Mouse (Mus musculus) heart, embryonic 11.5 days (tissue): ENCODE measurements around the gene Ifna12. TPM values are rescaled to one million over a fixed set of nuclear protein-coding genes. Genes with fewer than 3 reads are reported as not detected.
"Not testable (repeated sequence)": the region's sequence is repeated elsewhere in the genome, so short reads cannot be mapped to it uniquely, and the experiment has no call there.

Experiments
- ATAC-seq: fragments of 200-750 bp; cut with Nextera tagmentation; replicated peaks from 2 replicates; pipeline ENCODE4 v1.8.0; 2017; ENCODE audit warnings: moderate library complexity; ENCODE audit not compliant: insufficient number of reproducible peaks, low FRiP score, low TSS enrichment
- H3K27ac ChIP-seq: fragments of 300-500 bp; sonication (generic); 2 replicates; pipeline ENCODE4 v1.5.1; 2014; ENCODE audit warnings: mild to moderate bottlenecking, low read depth, low read length
- H3K27me3 ChIP-seq: fragments of 300-500 bp; sonication (generic); 2 replicates; pipeline ENCODE4 v1.6.1; 2014; ENCODE audit warnings: mild to moderate bottlenecking, low read length, mixed read lengths; ENCODE audit not compliant: control insufficient read depth, insufficient read depth
- H3K36me3 ChIP-seq: fragments of 300-500 bp; sonication (generic); 2 replicates; pipeline ENCODE4 v1.6.1; 2014; ENCODE audit warnings: mild to moderate bottlenecking, low read length, moderate library complexity, mixed read lengths; ENCODE audit not compliant: control insufficient read depth, insufficient read depth
- H3K4me1 ChIP-seq: fragments of 300-500 bp; sonication (generic); 2 replicates; pipeline ENCODE4 v1.6.1; 2014; ENCODE audit warnings: low read length; ENCODE audit not compliant: control insufficient read depth, insufficient read depth
- H3K4me2 ChIP-seq: fragments of 300-500 bp; sonication (generic); 2 replicates; pipeline ENCODE4 v1.6.1; 2014; ENCODE audit warnings: mild to moderate bottlenecking, moderate library complexity
- H3K4me3 ChIP-seq: fragments of 300-500 bp; sonication (generic); 2 replicates; pipeline ENCODE4 v1.5.1; 2014; ENCODE audit warnings: low read depth, low read length
- H3K9ac ChIP-seq: fragments of 300-500 bp; sonication (generic); 2 replicates; pipeline ENCODE4 v1.6.1; 2014; ENCODE audit warnings: mild to moderate bottlenecking, low read depth, low read length, moderate library complexity
- H3K9me3 ChIP-seq: fragments of 300-500 bp; sonication (generic); replicated peaks from 2 replicates; pipeline ENCODE4 v1.6.1; 2016; ENCODE audit warnings: low read length; ENCODE audit not compliant: control insufficient read depth
- polyA plus RNA-seq: library from polyadenylated mRNA; unstranded; fragments of >200 nt; fragmentation: Nextera tagmentation; extraction: Ambion mirVana; gene quantifications from 2 replicates; pipeline ENCODE4 v1.2.1, GENCODE M21; 2014

Gene Ifna12
- polyA plus RNA-seq, 1 experiment from 2014 or later: not detected

DNA sequence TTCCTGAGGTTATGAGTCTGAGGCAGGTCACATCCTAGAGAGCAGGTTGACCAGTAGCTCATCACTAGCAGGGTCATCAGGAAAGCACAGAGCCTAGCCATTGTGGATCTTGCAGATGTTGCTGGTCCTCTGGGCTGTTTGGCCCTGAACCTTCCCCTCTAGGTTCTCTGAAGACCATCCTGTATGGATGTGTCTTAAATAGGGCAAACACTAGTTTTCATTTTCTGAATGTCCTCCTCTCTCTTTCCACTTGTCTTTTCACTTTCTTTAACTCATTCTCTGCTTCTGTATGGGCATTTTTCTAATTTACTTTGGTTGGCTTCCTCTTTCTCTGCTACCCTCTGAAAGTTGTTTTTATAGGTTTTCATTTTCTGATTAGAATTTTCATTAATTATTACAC, 45.0 kb downstream of the Ifna12 start, which contains the start of gene Ifna15:
Ifna15 (minus strand) TSS at position 101 of the 400 bp plus-strand sequence.
- H3K27me3 ChIP-seq, ATAC-seq, H3K27ac ChIP-seq, H3K4me3 ChIP-seq, H3K4me1 ChIP-seq, H3K36me3 ChIP-seq, H3K4me2 ChIP-seq, H3K9me3 ChIP-seq, H3K9ac ChIP-seq: not testable (repeated sequence)

Other genes with a start within 250 kb of the Ifna12 start
- gene Hacd4, start 164.4 kb downstream of the Ifna12 start, polyA plus RNA-seq: 8.0 and 8.1 TPM in 2 replicates
- not detected in 2 replicates for gene Ifnb1, start 80.6 kb downstream of the Ifna12 start, polyA plus RNA-seq
- not detected in 2 replicates for gene Ifna15, start 45.1 kb downstream of the Ifna12 start, polyA plus RNA-seq
- gene Ifna14, start 31.6 kb downstream of the Ifna12 start, polyA plus RNA-seq: not detected in 2 replicates
- not detected in 2 replicates for gene Ifna9, start 11.0 kb downstream of the Ifna12 start, polyA plus RNA-seq
- gene C87499, start 31.0 kb upstream of the Ifna12 start, polyA plus RNA-seq: not detected in 2 replicates
- not detected in 2 replicates for gene Ifna13, start 41.1 kb upstream of the Ifna12 start, polyA plus RNA-seq
- gene Ifna16, start 73.5 kb upstream of the Ifna12 start, polyA plus RNA-seq: not detected in 2 replicates
- not detected in 2 replicates for gene Ifna2, start 80.5 kb upstream of the Ifna12 start, polyA plus RNA-seq
- not detected in 2 replicates for gene Ifnab, start 88.0 kb upstream of the Ifna12 start, polyA plus RNA-seq
- gene Gm26566, start 118.4 kb upstream of the Ifna12 start, polyA plus RNA-seq: 0.63 and 0.87 TPM in 2 replicates
- gene Klhl9, start 119.1 kb upstream of the Ifna12 start, polyA plus RNA-seq: 99.9 and 113 TPM in 2 replicates
- not detected in 2 replicates for gene Gm13271, start 151.5 kb upstream of the Ifna12 start, polyA plus RNA-seq
- gene Gm13283, start 156.7 kb upstream of the Ifna12 start, polyA plus RNA-seq: 0.39 and 0.56 TPM in 2 replicates
- gene Gm13290, start 170.5 kb upstream of the Ifna12 start, polyA plus RNA-seq: 0.61 TPM in 1 of 2 replicates, not detected in the other
- not detected in 2 replicates for gene Gm13289, start 173.5 kb upstream of the Ifna12 start, polyA plus RNA-seq
- gene Gm13272, start 176.5 kb upstream of the Ifna12 start, polyA plus RNA-seq: not detected in 2 replicates
- gene Ifnz, start 178.8 kb upstream of the Ifna12 start, polyA plus RNA-seq: not detected in 2 replicates
- not detected in 2 replicates for gene Gm13276, start 182.3 kb upstream of the Ifna12 start, polyA plus RNA-seq
- not detected in 2 replicates for gene Gm13277, start 185.3 kb upstream of the Ifna12 start, polyA plus RNA-seq
- not detected in 2 replicates for gene Gm13278, start 188.2 kb upstream of the Ifna12 start, polyA plus RNA-seq
- gene Gm13275, start 191.1 kb upstream of the Ifna12 start, polyA plus RNA-seq: 0.47 TPM in 1 of 2 replicates, not detected in the other
- not detected in 2 replicates for gene Gm13279, start 194.0 kb upstream of the Ifna12 start, polyA plus RNA-seq
- 0.27 and 0.76 TPM in 2 replicates for gene Gm13285, start 196.3 kb upstream of the Ifna12 start, polyA plus RNA-seq
- not detected in 2 replicates for gene Gm13287, start 199.9 kb upstream of the Ifna12 start, polyA plus RNA-seq
- not detected in 2 replicates for gene Gm13288, start 202.2 kb upstream of the Ifna12 start, polyA plus RNA-seq
- not detected in 2 replicates for gene Ifna7, start 212.9 kb upstream of the Ifna12 start, polyA plus RNA-seq
- not detected in 2 replicates for gene Ifna11, start 216.6 kb upstream of the Ifna12 start, polyA plus RNA-seq
- not detected in 2 replicates for gene Ifna6, start 224.0 kb upstream of the Ifna12 start, polyA plus RNA-seq
- gene Ifna5, start 232.1 kb upstream of the Ifna12 start, polyA plus RNA-seq: not detected in 2 replicates
- gene Ifna4, start 238.5 kb upstream of the Ifna12 start, polyA plus RNA-seq: not detected in 2 replicates
- gene Ifna1, start 246.7 kb upstream of the Ifna12 start, polyA plus RNA-seq: not detected in 2 replicates